In the genomic region with DNA sequence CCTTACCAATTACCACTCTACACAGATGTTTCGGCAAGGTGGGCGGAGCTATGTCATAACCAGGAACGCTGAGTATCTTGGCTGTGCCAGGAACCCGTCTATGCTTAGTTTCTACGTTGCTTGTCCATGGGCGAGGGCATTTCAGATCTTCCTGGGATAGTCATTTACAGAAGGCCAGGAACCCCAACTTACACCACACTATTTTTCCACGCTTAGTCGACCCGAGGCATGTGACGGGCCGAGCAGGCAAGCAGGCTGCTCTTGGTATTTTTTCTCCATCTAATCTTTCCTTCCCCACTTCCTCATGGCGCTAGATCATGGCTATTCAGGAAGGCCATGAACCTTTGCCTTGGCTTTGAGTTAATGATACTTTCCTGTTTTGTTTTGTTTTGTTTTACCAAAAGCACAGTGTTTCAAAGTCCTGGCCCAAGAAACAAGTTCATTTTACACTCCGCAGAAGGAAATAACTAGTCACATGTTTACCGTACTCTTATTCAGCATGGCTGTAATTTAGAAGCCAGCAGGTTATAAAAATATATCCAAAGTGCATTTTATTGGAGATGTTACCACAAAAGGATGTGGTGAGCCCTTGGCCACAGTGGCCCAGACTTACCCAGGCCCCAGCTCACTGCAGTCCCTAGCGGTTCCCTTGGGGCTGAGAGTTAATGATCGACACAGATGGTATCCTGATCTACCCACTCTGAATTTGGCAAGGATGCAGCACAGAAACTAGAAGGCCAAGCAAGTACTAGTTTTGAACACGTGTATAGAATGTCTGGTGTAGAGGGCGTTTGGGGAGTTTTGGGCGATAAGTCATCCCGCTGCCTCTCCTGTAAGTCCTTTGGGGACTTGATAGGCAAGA, we compare ENCODE assay signal across 14 mouse cellular contexts.
DNase-seq lines count a peak whose midpoint lies in the region; ATAC-seq and TF ChIP-seq lines count a peak whose summit lies in the region.
"Had no signal": no experiment of that assay in that cellular context is flagged by ENCODE, and none has a peak within 500 bp of the region (broad histone marks: within the 10 kb centered on the region; RNA-seq: fewer than 3 reads in every experiment).

No protein-coding gene starts in this region.

- H3K36me3 ChIP-seq in heart, adult 2 months (ENCODE audit: control insufficient read depth, insufficient read depth, low read length): no peaks in the 10 kb centered on the region
- peaks cover 20% of the 10 kb centered on the region for H3K36me3 ChIP-seq in kidney, embryonic 15.5 days
- H3K36me3 ChIP-seq in C2C12 (ENCODE audit: control insufficient read depth, insufficient read depth): no peaks in the 10 kb centered on the region
- H3K36me3 ChIP-seq: stomach, embryonic 15.5 days had no signal

- H3K79me3 ChIP-seq in C2C12 (ENCODE audit: low read depth): no peaks in the 10 kb centered on the region

- intact Hi-C loops in heart, adult 2 months (cut with DNase I): no loop called here

- H3K4me3 ChIP-seq in heart, adult 2 months: no peak overlapping the region
- H3K4me3 ChIP-seq in kidney, embryonic 15.5 days (replicated peaks): no peak overlapping the region
- H3K4me3 ChIP-seq in C2C12 (ENCODE audit: insufficient read depth, poor library complexity, severe bottlenecking): no peak overlapping the region
- H3K4me3 ChIP-seq: intestine, embryonic 15.5 days; stomach, embryonic 15.5 days had no signal

- no peak overlapping the region for H3K9ac ChIP-seq in heart, adult 2 months (ENCODE audit: low read depth, low read length)
- H3K9ac ChIP-seq in kidney, embryonic 15.5 days: no peak overlapping the region
- H3K9ac ChIP-seq: intestine, embryonic 15.5 days; liver, embryonic 14.5 days; stomach, embryonic 15.5 days had no signal

- ATAC-seq in kidney, embryonic 15.5 days (replicated peaks; ENCODE audit: low FRiP score): no peak
- peak; percentile 88 to 89 for ATAC-seq in hematopoietic stem cell, adult 5-6 weeks (replicated peaks in 1 of 2; ENCODE audit: insufficient read depth in 1 of 2, low FRiP score in 2 of 2, low TSS enrichment in 1 of 2, low read depth in 1 of 2, poor library complexity in 2 of 2, severe bottlenecking in 2 of 2)
- ATAC-seq in megakaryocyte-erythroid progenitor cell, adult 5-6 weeks (replicated peaks; ENCODE audit: low FRiP score, low TSS enrichment, poor library complexity, severe bottlenecking): no peak
- ATAC-seq: intestine, embryonic 15.5 days had no signal

- peak; percentile 36 for TF ChIP-seq CTCF in heart, adult 2 months (IDR thresholded peaks at IDR 0.05)
- TF ChIP-seq CTCF in C2C12 (IDR thresholded peaks at IDR 0.05; ENCODE audit: control insufficient read depth, insufficient read depth, insufficient read length): no peak

- H3K27ac ChIP-seq in heart, adult 2 months: peak overlapping the region; percentile 31; the same call in 1 of the 2 replicates
- H3K27ac ChIP-seq in kidney, embryonic 15.5 days: 0 out of 2 replicates have a peak overlapping the region, but pooled peaks have one; percentile 1
- H3K27ac ChIP-seq: intestine, embryonic 15.5 days; liver, embryonic 14.5 days; stomach, embryonic 15.5 days had no signal

- H3K79me2 ChIP-seq in heart, adult 2 months (replicated peaks; ENCODE audit: control insufficient read depth, insufficient read depth, low read length): no peaks in the 10 kb centered on the region
- H3K79me2 ChIP-seq in C2C12 (ENCODE audit: control insufficient read depth, insufficient read depth): no peaks in the 10 kb centered on the region

- TF ChIP-seq EP300 in heart, adult 2 months (IDR thresholded peaks at IDR 0.05; ENCODE audit: insufficient read depth, low read depth, low read length): no peak

- no peak overlapping the region for H3ac ChIP-seq in C2C12 (ENCODE audit: control insufficient read depth, insufficient read length, low read depth)

- H3K4me2 ChIP-seq in kidney, embryonic 15.5 days: no peak overlapping the region
- H3K4me2 ChIP-seq: intestine, embryonic 15.5 days; stomach, embryonic 15.5 days had no signal

- H3K4me1 ChIP-seq in heart, adult 2 months (ENCODE audit: control insufficient read depth, insufficient read depth, low read length): peaks cover 6% of the 10 kb centered on the region
- peaks cover 26% of the 10 kb centered on the region for H3K4me1 ChIP-seq in kidney, embryonic 15.5 days

- H3K9me3 ChIP-seq in kidney, embryonic 15.5 days (replicated peaks): no peaks in the 10 kb centered on the region
- H3K9me3 ChIP-seq: intestine, embryonic 15.5 days; stomach, embryonic 15.5 days had no signal

- no peaks in the 10 kb centered on the region for H3K27me3 ChIP-seq in heart, adult 2 months (ENCODE audit: control insufficient read depth, insufficient read depth, low read length)
- H3K27me3 ChIP-seq in kidney, embryonic 15.5 days: no peaks in the 10 kb centered on the region
- H3K27me3 ChIP-seq in C2C12 (ENCODE audit: control insufficient read depth, insufficient read depth, insufficient read length): no peaks in the 10 kb centered on the region
- H3K27me3 ChIP-seq: intestine, embryonic 15.5 days; stomach, embryonic 15.5 days had no signal

- WGBS in heart, adult 2 months: 61% methylated on average over 20 of the region's 20 CpGs
- WGBS in kidney, embryonic 15.5 days: 78% methylated on average over 20 of the region's 20 CpGs

- no peak for TF ChIP-seq POLR2A in heart, adult 2 months (IDR thresholded peaks at IDR 0.05; ENCODE audit: insufficient read depth, low read depth, low read length)

- no peak for DNase-seq in heart, adult 2 months
- DNase-seq in heart, postnatal 4 days: no peak
- no peak for DNase-seq in kidney, postnatal 10 days
- DNase-seq in lung, postnatal 4 days: no peak
- DNase-seq: cerebellum, adult 2 months; lung, postnatal 36 days; thymus, postnatal 36 days had no signal

TF ChIP-seq in C2C12, 6 proteins besides CTCF, POLR2A, EP300 and RAD21:
- TF ChIP-seq CEBPB (IDR thresholded peaks at IDR 0.05; ENCODE audit: low read depth): no peak
- TF ChIP-seq MYOD1 (IDR thresholded peaks at IDR 0.05; ENCODE audit: control insufficient read depth, insufficient read length, low read depth): peak; percentile 69
- TF ChIP-seq FOSL1 (IDR thresholded peaks at IDR 0.05; ENCODE audit: insufficient read depth, low read length, poor library complexity, severe bottlenecking): no peak
- no peak for TF ChIP-seq USF1 (IDR thresholded peaks at IDR 0.05; ENCODE audit: low read depth)
- TF ChIP-seq MAX (IDR thresholded peaks at IDR 0.05): no peak
- no peak for TF ChIP-seq MYOG (IDR thresholded peaks at IDR 0.05; ENCODE audit: control insufficient read depth, extremely low read depth, insufficient read length)

Comparison
In these comparisons a context has a peak if more than half of its experiments do, and no peak if none do; other contexts are left out.
1. ATAC-seq: peak in hematopoietic stem cell, adult 5-6 weeks (2 of 2); none in kidney, embryonic 15.5 days (single experiment) and megakaryocyte-erythroid progenitor cell, adult 5-6 weeks (single experiment).